Mouse (Mus musculus): ENCODE results near the gene Susd1. TPM values are rescaled to one million over a fixed set of nuclear protein-coding genes. Genes with fewer than 3 reads are reported as not detected.

Susd1 gene
- polyA plus RNA-seq, 1 experiment = 1.6 TPM

DNA sequence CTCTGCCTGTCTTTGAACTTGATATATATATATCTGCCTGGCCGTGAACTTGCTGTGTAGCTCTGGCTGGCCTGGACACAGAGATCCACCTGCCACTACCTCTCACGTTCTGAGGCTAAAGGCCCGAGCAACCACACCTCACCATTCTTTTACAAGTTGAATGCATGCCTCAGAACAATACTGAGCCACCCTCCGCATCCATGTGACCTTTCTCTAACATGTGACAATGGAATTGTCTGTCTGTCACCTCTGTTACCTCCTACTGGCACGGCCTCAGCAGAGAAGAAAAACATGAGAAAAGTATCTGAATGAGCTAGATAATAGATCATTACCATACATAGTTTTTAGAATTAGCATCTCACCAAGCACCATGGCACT lies 17.1 kb downstream of the Susd1 start:
- H3K4me1 ChIP-seq (ENCODE audit: control insufficient read depth, insufficient read depth, insufficient read length, low read length) = no peaks in the 10 kb centered on the region
- no peaks in the 10 kb centered on the region for H3K27me3 ChIP-seq (ENCODE audit: control insufficient read depth, insufficient read depth, low read length)
- H3K36me3 ChIP-seq (ENCODE audit: control insufficient read depth, insufficient read depth, low read length) = no peaks in the 10 kb centered on the region
- 82% methylated on average over 5 of the region's 5 CpGs for WGBS
- TF ChIP-seq CTCF (IDR thresholded peaks at IDR 0.05; ENCODE audit: extremely low read depth, insufficient read length, insufficient replicate concordance, low read depth, low read length) = no peak
- TF ChIP-seq POLR2A (IDR thresholded peaks at IDR 0.05; ENCODE audit: low read depth, low read length) = no peak
- no peak overlapping the region for H3K4me3 ChIP-seq (ENCODE audit: low read depth, low read length)
- H3K27ac ChIP-seq (ENCODE audit: insufficient read depth, low read depth, low read length) = no peak overlapping the region

DNA sequence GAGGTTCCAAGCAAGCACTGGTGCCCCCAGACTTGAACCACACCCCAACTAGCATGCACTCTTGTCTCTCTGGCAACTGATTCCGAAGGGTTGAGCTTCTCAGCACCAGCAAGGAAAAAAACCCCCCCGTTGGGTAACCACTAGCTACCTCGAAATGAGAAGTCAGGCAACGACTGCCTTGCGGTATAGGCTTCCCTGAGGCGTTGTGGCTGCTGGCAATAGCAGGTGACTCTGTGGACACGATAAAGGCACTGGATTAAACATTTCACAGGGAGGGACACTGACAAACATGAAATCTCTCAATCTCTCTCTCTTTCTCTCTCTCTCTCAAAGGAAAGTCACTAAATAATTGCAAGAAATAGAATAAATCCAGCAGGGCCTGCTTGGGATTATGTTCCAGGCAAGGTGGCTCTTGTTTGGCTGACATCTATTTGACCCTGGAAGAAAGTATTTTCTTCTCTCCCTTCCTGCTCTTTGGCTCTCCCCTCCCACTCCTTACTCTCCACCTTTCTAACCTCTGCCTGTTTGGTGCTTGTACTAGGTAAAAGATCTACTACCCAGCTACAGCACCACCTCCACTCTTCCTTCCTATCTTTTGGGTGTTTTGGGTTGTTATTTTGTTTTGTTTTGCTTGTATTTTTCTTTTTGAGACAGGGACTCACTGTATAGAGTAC lies 17.6 kb downstream of the Susd1 start:
- Histone ChIP-seq H3K36me3 (ENCODE audit: control insufficient read depth, insufficient read depth, low read length) (no peaks in the 10 kb centered on the region), H3K4me3 (ENCODE audit: low read depth, low read length) (no peak overlapping the region), H3K4me1 (ENCODE audit: control insufficient read depth, insufficient read depth, insufficient read length, low read length) (no peaks in the 10 kb centered on the region), H3K27me3 (ENCODE audit: control insufficient read depth, insufficient read depth, low read length) (no peaks in the 10 kb centered on the region), H3K27ac (ENCODE audit: insufficient read depth, low read depth, low read length) (no peak overlapping the region)
- TF ChIP-seq CTCF (IDR thresholded peaks at IDR 0.05; ENCODE audit: extremely low read depth, insufficient read length, insufficient replicate concordance, low read depth, low read length) (no peak), POLR2A (IDR thresholded peaks at IDR 0.05; ENCODE audit: low read depth, low read length) (no peak)
- 76% methylated on average over 7 of the region's 7 CpGs for WGBS

DNA sequence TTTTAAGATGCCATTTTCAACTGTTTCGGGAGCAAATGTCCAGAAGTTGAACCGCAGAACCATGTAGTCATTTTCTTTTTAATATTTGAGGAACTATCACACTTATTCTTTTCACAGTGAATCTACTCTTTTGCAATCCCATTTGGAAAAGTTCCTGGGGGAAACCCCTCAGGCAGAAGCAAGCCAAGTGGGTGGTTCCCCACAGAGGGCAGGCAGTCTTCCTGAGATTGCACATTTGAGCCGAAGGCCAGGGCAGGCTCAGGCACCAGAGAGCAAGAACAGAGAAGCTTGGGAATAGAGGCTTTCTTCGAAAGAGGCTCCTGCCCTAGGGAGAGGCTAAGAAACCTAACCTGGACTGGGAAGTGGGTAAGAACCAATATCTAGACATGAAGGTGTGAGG lies 19.2 kb downstream of the Susd1 start:
- WGBS = 76% methylated on average over 4 of the region's 4 CpGs
- H3K27ac ChIP-seq (ENCODE audit: insufficient read depth, low read depth, low read length) = no peak overlapping the region
- no peak for TF ChIP-seq CTCF (IDR thresholded peaks at IDR 0.05; ENCODE audit: extremely low read depth, insufficient read length, insufficient replicate concordance, low read depth, low read length)
- no peak for TF ChIP-seq POLR2A (IDR thresholded peaks at IDR 0.05; ENCODE audit: low read depth, low read length)
- no peak overlapping the region for H3K4me3 ChIP-seq (ENCODE audit: low read depth, low read length)
- H3K4me1 ChIP-seq (ENCODE audit: control insufficient read depth, insufficient read depth, insufficient read length, low read length) = no peaks in the 10 kb centered on the region
- H3K27me3 ChIP-seq (ENCODE audit: control insufficient read depth, insufficient read depth, low read length) = no peaks in the 10 kb centered on the region
- no peaks in the 10 kb centered on the region for H3K36me3 ChIP-seq (ENCODE audit: control insufficient read depth, insufficient read depth, low read length)

DNA sequence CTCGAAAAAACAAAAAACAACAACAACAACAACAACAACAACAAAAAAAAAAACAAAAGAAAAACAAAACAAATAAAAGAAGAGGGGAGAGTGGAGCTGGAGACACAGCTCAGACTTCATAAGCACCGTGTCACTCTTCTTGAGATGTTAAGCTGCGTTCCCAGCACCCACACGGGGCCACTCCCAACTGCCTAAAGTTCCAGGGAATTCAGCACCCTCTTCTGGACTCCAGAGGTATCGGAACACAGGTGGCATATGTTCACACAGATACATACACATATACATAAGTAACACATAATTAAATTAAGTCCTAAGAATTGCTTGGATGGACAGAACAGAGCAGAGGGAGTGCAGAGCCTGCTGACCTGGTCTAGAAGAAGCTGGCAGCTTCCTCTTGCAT lies 25.0 kb downstream of the Susd1 start:
- Histone ChIP-seq H3K27me3 (ENCODE audit: control insufficient read depth, insufficient read depth, low read length) (no peaks in the 10 kb centered on the region), H3K4me1 (ENCODE audit: control insufficient read depth, insufficient read depth, insufficient read length, low read length) (no peaks in the 10 kb centered on the region), H3K4me3 (ENCODE audit: low read depth, low read length) (no peak overlapping the region), H3K27ac (ENCODE audit: insufficient read depth, low read depth, low read length) (no peak overlapping the region), H3K36me3 (ENCODE audit: control insufficient read depth, insufficient read depth, low read length) (no peaks in the 10 kb centered on the region)
- TF ChIP-seq CTCF (IDR thresholded peaks at IDR 0.05; ENCODE audit: extremely low read depth, insufficient read length, insufficient replicate concordance, low read depth, low read length) = no peak
- no peak for TF ChIP-seq POLR2A (IDR thresholded peaks at IDR 0.05; ENCODE audit: low read depth, low read length)
- 89% methylated on average over 5 of the region's 5 CpGs for WGBS

DNA sequence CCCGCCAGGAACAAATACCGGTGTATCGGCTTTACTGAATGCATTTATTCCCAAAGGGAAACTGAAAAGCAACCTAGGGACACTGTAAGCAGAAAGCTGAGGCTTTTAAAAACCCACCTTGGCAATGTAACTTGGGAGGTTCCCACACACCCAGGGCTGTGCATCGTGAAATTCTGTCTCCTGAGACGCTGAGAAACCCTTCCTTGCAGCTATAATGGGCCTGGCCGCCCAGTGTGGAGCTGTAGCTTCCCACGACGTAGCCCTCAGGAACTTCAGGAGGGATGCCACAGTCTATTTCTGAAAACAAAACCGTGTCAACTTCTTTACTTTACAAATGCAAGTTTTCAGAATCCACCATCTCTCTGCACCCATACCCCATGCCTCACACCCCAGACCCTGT lies 27.3 kb downstream of the Susd1 start:
- H3K4me3 ChIP-seq (ENCODE audit: low read depth, low read length) = no peak overlapping the region
- H3K27me3 ChIP-seq (ENCODE audit: control insufficient read depth, insufficient read depth, low read length) = no peaks in the 10 kb centered on the region
- TF ChIP-seq CTCF (IDR thresholded peaks at IDR 0.05; ENCODE audit: extremely low read depth, insufficient read length, insufficient replicate concordance, low read depth, low read length) (no peak), POLR2A (IDR thresholded peaks at IDR 0.05; ENCODE audit: low read depth, low read length) (no peak)
- H3K4me1 ChIP-seq (ENCODE audit: control insufficient read depth, insufficient read depth, insufficient read length, low read length) = no peaks in the 10 kb centered on the region
- no peaks in the 10 kb centered on the region for H3K36me3 ChIP-seq (ENCODE audit: control insufficient read depth, insufficient read depth, low read length)
- H3K27ac ChIP-seq (ENCODE audit: insufficient read depth, low read depth, low read length) = no peak overlapping the region
- 87% methylated on average over 9 of the region's 9 CpGs for WGBS

DNA sequence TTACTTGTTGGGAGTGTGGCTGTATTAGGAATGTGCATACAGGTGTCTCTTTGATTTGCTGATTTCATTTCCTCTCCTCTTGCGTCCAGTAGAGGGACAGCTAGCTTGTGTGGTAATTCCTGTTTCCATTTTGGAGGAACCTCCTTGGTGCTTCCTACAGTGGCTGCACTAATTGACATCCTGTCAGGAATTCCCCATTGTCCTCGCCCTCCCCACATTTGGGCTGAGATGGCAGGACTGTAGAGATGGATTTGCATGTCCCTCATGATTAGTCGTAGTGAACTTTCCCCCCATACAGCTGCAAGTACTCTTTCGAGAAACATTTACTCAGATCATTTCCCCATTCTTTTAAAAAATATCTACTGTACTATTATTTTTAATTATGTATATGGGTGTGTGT lies 30.7 kb downstream of the Susd1 start:
- no peaks in the 10 kb centered on the region for H3K4me1 ChIP-seq (ENCODE audit: control insufficient read depth, insufficient read depth, insufficient read length, low read length)
- H3K4me3 ChIP-seq (ENCODE audit: low read depth, low read length) = no peak overlapping the region
- no peak overlapping the region for H3K27ac ChIP-seq (ENCODE audit: insufficient read depth, low read depth, low read length)
- TF ChIP-seq CTCF (IDR thresholded peaks at IDR 0.05; ENCODE audit: extremely low read depth, insufficient read length, insufficient replicate concordance, low read depth, low read length) (no peak), POLR2A (IDR thresholded peaks at IDR 0.05; ENCODE audit: low read depth, low read length) (no peak)
- WGBS = 74% methylated on average over 4 of the region's 4 CpGs
- no peaks in the 10 kb centered on the region for H3K27me3 ChIP-seq (ENCODE audit: control insufficient read depth, insufficient read depth, low read length)
- no peaks in the 10 kb centered on the region for H3K36me3 ChIP-seq (ENCODE audit: control insufficient read depth, insufficient read depth, low read length)

DNA sequence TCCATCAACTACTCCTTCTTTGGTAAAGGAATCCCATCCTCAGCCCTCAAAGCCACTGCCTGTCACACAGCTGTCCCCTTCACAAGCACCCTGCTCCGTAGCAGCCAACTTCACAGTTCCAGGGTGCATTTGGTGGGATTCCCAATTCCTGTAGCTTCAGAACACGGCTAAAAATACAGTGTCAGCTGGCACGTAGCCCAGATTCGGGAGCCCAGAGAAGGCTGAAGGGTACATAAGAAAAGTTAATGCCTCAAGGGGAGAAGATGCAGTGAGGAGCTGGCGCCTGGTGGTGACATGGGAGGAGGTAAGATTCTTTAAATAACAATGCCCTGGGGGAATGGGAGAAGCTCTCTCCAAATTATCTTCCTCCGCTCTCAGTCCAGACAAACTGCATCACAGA lies 34.1 kb downstream of the Susd1 start:
- no peak overlapping the region for H3K4me3 ChIP-seq (ENCODE audit: low read depth, low read length)
- no peak overlapping the region for H3K27ac ChIP-seq (ENCODE audit: insufficient read depth, low read depth, low read length)
- H3K4me1 ChIP-seq (ENCODE audit: control insufficient read depth, insufficient read depth, insufficient read length, low read length) = no peaks in the 10 kb centered on the region
- no peaks in the 10 kb centered on the region for H3K36me3 ChIP-seq (ENCODE audit: control insufficient read depth, insufficient read depth, low read length)
- TF ChIP-seq POLR2A (IDR thresholded peaks at IDR 0.05; ENCODE audit: low read depth, low read length) (no peak), CTCF (IDR thresholded peaks at IDR 0.05; ENCODE audit: extremely low read depth, insufficient read length, insufficient replicate concordance, low read depth, low read length) (no peak)
- 69% methylated on average over 6 of the region's 6 CpGs for WGBS
- no peaks in the 10 kb centered on the region for H3K27me3 ChIP-seq (ENCODE audit: control insufficient read depth, insufficient read depth, low read length)

Data from small intestine, adult 2 months (tissue).